Mouse (Mus musculus): ENCODE data around the gene Olfr815.
"Not testable (repeated sequence)": the region's sequence is repeated elsewhere in the genome, so short reads cannot be mapped to it uniquely, and the experiment has no call there.

The Olfr815 gene

DNA sequence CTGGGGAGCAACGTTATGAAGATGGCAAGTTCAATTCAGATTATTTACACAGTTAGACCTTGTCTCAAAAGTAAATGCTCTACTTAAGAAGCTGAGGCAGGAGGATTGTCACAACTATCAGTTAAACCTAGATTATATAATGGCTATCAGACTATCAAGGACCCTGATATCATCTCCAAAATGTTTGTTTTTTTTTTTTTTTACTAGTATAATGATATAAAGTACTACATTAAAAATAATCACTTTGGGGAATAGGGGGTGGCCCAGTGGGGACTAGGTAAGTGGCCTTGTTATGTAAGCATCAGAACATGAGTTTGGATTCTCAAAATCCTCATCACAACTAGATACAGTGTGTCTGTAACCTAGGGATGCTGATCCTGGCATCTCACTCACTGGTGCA, at the start of gene Olfr815:
TSS of gene Olfr815 (minus strand) at position 101 of the 400 bp plus-strand sequence.
- not testable (repeated sequence) for DNase-seq

DNA sequence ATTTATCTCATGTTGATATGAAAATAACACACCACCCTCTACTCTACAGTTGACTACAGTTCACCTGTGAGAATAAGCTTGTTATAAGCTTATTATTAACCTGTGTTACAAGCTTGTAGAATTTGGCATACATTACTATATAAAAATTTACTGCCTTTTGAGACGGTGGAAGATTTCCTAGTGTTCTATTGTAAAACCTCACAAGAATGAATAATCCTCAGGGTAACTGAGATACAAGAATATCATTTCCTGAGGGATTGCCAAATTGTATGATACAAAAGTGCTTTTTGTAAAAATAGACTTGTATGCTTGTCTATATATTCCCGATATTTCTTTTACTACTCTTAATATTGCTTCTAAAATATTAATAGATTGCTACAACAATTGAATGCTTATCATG, 43.3 kb upstream of the Olfr815 start, which contains the start of gene Olfr818:
TSS of gene Olfr818 (minus strand) at position 101 of the 400 bp plus-strand sequence.
- no peak for DNase-seq

DNA sequence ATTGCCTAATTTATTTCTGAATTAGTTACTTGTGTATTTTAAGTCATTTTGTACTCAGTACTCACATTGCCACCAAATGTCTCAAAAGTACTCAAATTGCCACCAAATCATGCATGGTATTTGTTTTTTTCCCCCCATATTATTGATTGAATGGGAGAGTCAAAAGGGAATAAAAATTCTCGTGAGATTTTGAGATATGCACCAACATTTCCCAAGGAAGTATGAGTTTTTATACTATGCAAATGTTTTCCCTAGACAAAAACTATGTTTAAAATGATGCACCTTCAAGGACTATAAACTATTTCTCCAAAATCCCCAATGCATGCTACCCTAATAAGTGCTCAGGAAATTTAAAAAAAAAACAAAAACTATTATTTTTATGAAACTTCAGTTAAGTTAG, 9.8 kb upstream of the Olfr815 start, which contains the start of gene Olfr816:
TSS of gene Olfr816 (minus strand) at position 101 of the 400 bp plus-strand sequence.
- DNase-seq = no peak

DNA sequence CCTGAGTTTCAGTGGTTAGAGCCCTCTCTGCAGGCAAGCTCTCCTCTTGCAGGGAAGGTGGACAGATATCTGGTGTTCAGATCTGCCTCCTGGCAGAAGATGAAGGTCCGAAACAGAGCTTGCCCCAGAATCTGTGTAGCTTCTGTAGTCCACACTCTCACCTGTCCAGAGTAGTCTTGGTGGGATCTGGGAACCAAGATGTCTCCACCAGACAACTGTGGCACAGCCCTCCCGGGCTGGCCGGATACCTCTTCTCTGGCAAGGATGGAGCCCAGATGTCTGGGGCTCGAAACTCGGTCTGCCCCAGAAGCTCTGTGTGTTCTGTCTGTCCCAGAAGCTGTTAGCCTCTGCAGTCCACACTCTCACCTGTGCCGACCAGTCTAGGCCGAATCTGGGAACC, 19.7 kb downstream of the Olfr815 start:
- no peak for DNase-seq

DNA sequence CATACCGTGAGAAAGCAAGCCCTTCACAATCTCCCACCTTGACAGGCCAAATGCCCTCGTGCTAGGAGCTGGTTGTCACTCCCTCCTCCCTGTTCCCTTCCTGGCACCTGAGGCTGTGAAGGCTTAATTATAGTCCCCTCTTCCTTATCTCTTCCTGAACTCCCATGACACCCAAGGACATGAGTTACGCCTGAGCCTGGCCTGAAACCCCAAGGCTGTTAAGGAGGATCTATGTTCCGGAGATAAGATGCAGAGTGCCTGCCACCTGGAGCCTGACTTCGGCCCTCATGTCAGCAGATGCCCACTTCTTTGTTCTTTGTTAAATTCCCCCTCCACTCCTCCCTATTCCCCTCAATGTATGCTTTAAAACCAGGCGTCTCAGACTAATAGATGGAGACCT, 20.2 kb downstream of the Olfr815 start:
- not testable (repeated sequence) for DNase-seq

DNA sequence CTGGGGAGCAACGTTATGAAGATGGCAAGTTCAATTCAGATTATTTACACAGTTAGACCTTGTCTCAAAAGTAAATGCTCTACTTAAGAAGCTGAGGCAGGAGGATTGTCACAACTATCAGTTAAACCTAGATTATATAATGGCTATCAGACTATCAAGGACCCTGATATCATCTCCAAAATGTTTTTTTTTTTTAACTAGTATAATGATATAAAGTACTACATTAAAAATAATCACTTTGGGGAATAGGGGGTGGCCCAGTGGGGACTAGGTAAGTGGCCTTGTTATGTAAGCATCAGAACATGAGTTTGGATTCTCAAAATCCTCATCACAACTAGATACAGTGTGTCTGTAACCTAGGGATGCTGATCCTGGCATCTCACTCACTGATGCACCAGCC, 25.9 kb downstream of the Olfr815 start, which contains the start of gene Olfr814:
TSS of gene Olfr814 (minus strand) at position 101 of the 400 bp plus-strand sequence.
- DNase-seq = not testable (repeated sequence)

DNA sequence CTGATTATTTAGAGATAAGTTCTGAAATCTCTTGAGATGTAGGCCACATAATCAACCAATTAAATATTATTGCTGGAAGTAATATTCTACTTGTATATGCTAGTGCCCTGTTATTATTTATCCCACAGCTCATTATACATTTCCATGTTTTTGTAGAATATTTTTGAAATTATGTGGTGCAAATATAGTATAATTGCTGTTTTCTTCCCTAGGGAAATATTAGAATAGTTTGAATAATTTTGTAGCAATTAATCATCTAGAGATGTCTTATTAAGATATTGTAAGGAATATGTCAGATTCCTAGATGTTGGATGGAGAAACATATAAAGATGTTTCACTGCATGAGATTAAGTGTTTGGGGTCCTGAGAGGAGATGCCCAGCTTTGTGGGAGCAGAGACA, 50.6 kb downstream of the Olfr815 start, which contains the start of gene Olfr813:
TSS of gene Olfr813 (plus strand) at position 301 of the 400 bp plus-strand sequence.
- no peak for DNase-seq
